Mouse (Mus musculus): ENCODE results near the gene Supt6. TPM values are rescaled to one million over a fixed set of nuclear protein-coding genes. Genes with fewer than 3 reads are reported as not detected.
A peak's percentile ranks its signal among the peaks of the same experiment; 100 is the strongest.

Gene Supt6
- total and polyA plus RNA-seq, 3 experiments, result 30.4 to 99.9 (median 65.5) TPM

- no peaks in the 10 kb centered on the region for H3K27me3 ChIP-seq (replicated peaks)
- in situ Hi-C loops (cut with MboI; ENCODE audit: low pct_ligation_motif_present, low pct_unique_long_range_greater_than_20kb, low sequenced_read_pairs) (loop anchor here (5.0 to 10.0 kb wide), 3 partner anchors 122 to 352 kb away; no protein-coding TSS in a partner anchor), dilution Hi-C loops (cut with MboI; ENCODE audit: extremely low pct_ligation_motif_present, extremely low pct_unique_long_range_greater_than_20kb, low sequenced_read_pairs) (no loop called here)
- peak overlapping the region; percentile 29 for H3K9ac ChIP-seq (ENCODE audit: insufficient read depth, low read depth)
- peak overlapping the region; percentile 94; the same call in 1 of the 2 replicates for H3K27ac ChIP-seq (ENCODE audit: insufficient read depth, low read depth)
- peak overlapping the region; percentile 59 for H3K4me2 ChIP-seq (ENCODE audit: insufficient read depth, low read depth, poor library complexity, severe bottlenecking)
- no peaks in the 10 kb centered on the region for H3K9me3 ChIP-seq (replicated peaks; ENCODE audit: low read length)
- H3K79me2 ChIP-seq (replicated peaks; ENCODE audit: control insufficient read depth, extremely low read depth, insufficient read depth, poor library complexity, severe bottlenecking), result peaks cover 38% of the 10 kb centered on the region
- peak overlapping the region; percentile 53 to 72 (median 65) for H3K4me3 ChIP-seq (replicated peaks in 1 of 3; ENCODE audit: low read depth in 2 of 3, low read length in 2 of 3, poor library complexity in 1 of 3)
- DNase-seq (ENCODE audit: extremely low read depth), result no peak
- peaks cover 13 to 57% of the 10 kb centered on the region in 2 experiments for H3K4me1 ChIP-seq (ENCODE audit: control insufficient read depth in 1 of 2, insufficient read depth in 2 of 2)
- H3K36me3 ChIP-seq (replicated peaks in 1 of 2; ENCODE audit: control insufficient read depth in 1 of 2, insufficient read depth in 1 of 2, low read length in 1 of 2), result peaks cover 26 to 40% of the 10 kb centered on the region in 2 experiments
- TF ChIP-seq JUND (conservative IDR thresholded peaks at IDR 0.05; ENCODE audit: low read depth, low read length) (0 out of 2 replicates have a peak, but pooled peaks have one; percentile 16), E2F4 (IDR thresholded peaks at IDR 0.05; ENCODE audit: insufficient replicate concordance, low read depth, low read length) (0 out of 2 replicates have a peak, but pooled peaks have one; percentile 19), ZC3H11A (IDR thresholded peaks at IDR 0.05; ENCODE audit: low read depth, low read length) (no peak), MEF2A (IDR thresholded peaks at IDR 0.05; ENCODE audit: borderline replicate concordance, low read depth, low read length) (no peak), POLR2A (IDR thresholded peaks at IDR 0.05; ENCODE audit: low read depth, low read length) (peak; percentile 18; the same call in 1 of the 2 replicates), CHD2 (IDR thresholded peaks at IDR 0.05; ENCODE audit: low read length) (no peak; the same call in 1 of the 2 replicates), USF1 (IDR thresholded peaks at IDR 0.05; ENCODE audit: low read depth, low read length) (no peak), CTCF (conservative IDR thresholded peaks at IDR 0.05 in 1 of 2, IDR thresholded peaks at IDR 0.05 in 1 of 2; ENCODE audit: low read depth in 2 of 2, low read length in 2 of 2) (no peak), MYC (IDR thresholded peaks at IDR 0.05; ENCODE audit: low read depth, low read length) (no peak), IRF4 (IDR thresholded peaks at IDR 0.05; ENCODE audit: low read depth, low read length) (no peak), RAD21 (IDR thresholded peaks at IDR 0.05; ENCODE audit: low read depth, low read length) (no peak), CHD1 (IDR thresholded peaks at IDR 0.05; ENCODE audit: low read depth, low read length) (no peak), POLR2AphosphoS2 (IDR thresholded peaks at IDR 0.05; ENCODE audit: low read depth, low read length) (no peak; the same call in 1 of the 2 replicates), PAX5 (IDR thresholded peaks at IDR 0.05; ENCODE audit: low read length) (no peak), MAX (IDR thresholded peaks at IDR 0.05; ENCODE audit: low read length) (peak; percentile 46; the same call in 1 of the 2 replicates), SMC3 (IDR thresholded peaks at IDR 0.05; ENCODE audit: low read depth, low read length) (peak; percentile 1; the same call in 1 of the 2 replicates), HCFC1 (IDR thresholded peaks at IDR 0.05; ENCODE audit: low read depth, low read length) (no peak; the same call in 1 of the 2 replicates), SIN3A (IDR thresholded peaks at IDR 0.05; ENCODE audit: low read length) (peak; percentile 57; the same call in 1 of the 2 replicates), RCOR1 (conservative IDR thresholded peaks at IDR 0.05; ENCODE audit: low read depth, low read length) (no peak), ELF1 (IDR thresholded peaks at IDR 0.05; ENCODE audit: low read depth, low read length) (no peak), ZKSCAN1 (IDR thresholded peaks at IDR 0.05; ENCODE audit: borderline replicate concordance, low read depth, low read length) (no peak), KAT2A (IDR thresholded peaks at IDR 0.05; ENCODE audit: insufficient replicate concordance, low read length) (0 out of 2 replicates have a peak, but pooled peaks have one; percentile 38), USF2 (conservative IDR thresholded peaks at IDR 0.05; ENCODE audit: low read depth, low read length) (no peak; the same call in none of the 2 replicates), NELFE (IDR thresholded peaks at IDR 0.05; ENCODE audit: low read depth, low read length) (0 out of 2 replicates have a peak, but pooled peaks have one; percentile 16), UBTF (IDR thresholded peaks at IDR 0.05; ENCODE audit: low read depth, low read length) (no peak), BHLHE40 (IDR thresholded peaks at IDR 0.05; ENCODE audit: low read depth, low read length) (no peak), MAZ (IDR thresholded peaks at IDR 0.05; ENCODE audit: low read depth, low read length) (no peak), EP300 (IDR thresholded peaks at IDR 0.05; ENCODE audit: low read length) (peak; percentile 38; the same call in 1 of the 2 replicates), NRF1 (IDR thresholded peaks at IDR 0.05; ENCODE audit: low read depth, low read length) (no peak), ZNF384 (IDR thresholded peaks at IDR 0.05; ENCODE audit: low read depth, low read length) (no peak), TCF12 (IDR thresholded peaks at IDR 0.05; ENCODE audit: low read depth, low read length) (0 out of 2 replicates have a peak, but pooled peaks have one; percentile 8), JUN (IDR thresholded peaks at IDR 0.05; ENCODE audit: insufficient read depth, low read depth, low read length) (no peak), TBP (conservative IDR thresholded peaks at IDR 0.05; ENCODE audit: low read depth, low read length) (0 out of 2 replicates have a peak, but pooled peaks have one; percentile 53), MAFK (IDR thresholded peaks at IDR 0.05; ENCODE audit: insufficient replicate concordance, low read length) (0 out of 2 replicates have a peak, but pooled peaks have one; percentile 9), MXI1 (IDR thresholded peaks at IDR 0.05; ENCODE audit: low read depth, low read length) (no peak), GABPA (IDR thresholded peaks at IDR 0.05; ENCODE audit: insufficient replicate concordance, low read depth, low read length) (no peak), ETS1 (conservative IDR thresholded peaks at IDR 0.05; ENCODE audit: low read depth, low read length) (no peak), ZMIZ1 (IDR thresholded peaks at IDR 0.05; ENCODE audit: low read depth, low read length) (no peak; the same call in 1 of the 2 replicates)
Observed at GRCm38 (mm10) chr11:78179438-78179999, 66.3 kb downstream of the Supt6 start.

All from CH12.LX (cell line).